Mouse (Mus musculus) cortical plate, adult 2 months (tissue): Measurements from ENCODE around the gene Rimbp3.

ENCODE experiments used
- CTCF ChIP-seq: fragments of 200-500 bp; IDR thresholded peaks from 2 replicates; pipeline ENCODE4 v1.5.1; 2011; ENCODE audit warnings: mild to moderate bottlenecking, control low read depth, low read length; ENCODE audit not compliant: insufficient read depth; ENCODE audit errors: extremely low read depth
- POLR2A ChIP-seq: fragments of 200-500 bp; IDR thresholded peaks from 2 replicates; pipeline ENCODE4 v1.6.1; 2011; ENCODE audit warnings: mild to moderate bottlenecking, low read length, control low read depth; ENCODE audit not compliant: insufficient read depth; ENCODE audit errors: extremely low read depth

- TF ChIP-seq CTCF (no peak), POLR2A (no peak)
Observed at GRCm38 (mm10) chr16:17237634-17238033, 29.2 kb downstream of the Rimbp3 start.
